Mouse (Mus musculus) spleen, postnatal 14 days (tissue): ENCODE data around the gene Mfap3l.
"Not testable (repeated sequence)": the region's sequence is repeated elsewhere in the genome, so short reads cannot be mapped to it uniquely, and the experiment has no call there.

Source experiments
- DNase-seq, 2 experiments: peaks; one replicate each; pipeline ENCODE4 v3.0.0; 2021 to 2022; ENCODE audit warnings: low spot score in 2 of 2

The Mfap3l gene

DNA sequence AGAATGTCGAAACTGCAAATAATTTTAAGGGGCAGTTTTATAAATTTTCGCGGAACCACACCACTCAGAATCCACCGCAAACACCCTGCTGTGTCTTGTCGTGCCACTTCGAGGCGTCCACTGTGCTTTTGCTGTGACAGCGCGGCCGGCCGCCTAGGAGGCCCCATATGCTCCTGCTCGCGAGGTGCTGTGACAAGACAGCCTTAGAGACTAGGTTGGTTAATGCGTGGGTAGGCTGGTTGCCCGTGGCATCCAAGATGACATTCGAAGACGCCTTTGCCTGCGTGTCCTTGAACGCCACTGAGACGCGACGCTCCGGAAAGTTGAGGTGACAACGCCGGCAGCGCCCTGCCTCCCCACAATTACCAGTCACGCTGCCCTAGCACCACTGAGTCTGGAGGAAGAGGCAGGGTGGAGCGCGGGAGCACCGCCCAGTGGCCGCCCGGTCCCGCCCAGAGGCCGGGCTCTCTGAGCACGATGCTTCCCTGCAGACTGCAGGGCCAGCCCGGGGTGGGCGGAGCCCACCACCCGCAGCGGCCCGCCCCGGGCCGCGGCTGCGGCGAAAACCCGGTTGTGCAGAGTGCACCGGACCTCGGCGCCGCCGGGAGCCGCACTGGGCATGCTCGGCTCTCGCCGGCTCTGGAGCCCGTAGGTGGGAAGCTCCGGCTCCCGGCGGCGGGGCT is at the start of gene Mfap3l:
Mfap3l (plus strand) TSS at position 578 of the 683 bp plus-strand sequence.
- DNase-seq = peak; percentile 35 to 46

GRCm38 (mm10) chr8:60583369-60583768 is 49.3 kb upstream of the Mfap3l start:
- DNase-seq = no peak

DNA sequence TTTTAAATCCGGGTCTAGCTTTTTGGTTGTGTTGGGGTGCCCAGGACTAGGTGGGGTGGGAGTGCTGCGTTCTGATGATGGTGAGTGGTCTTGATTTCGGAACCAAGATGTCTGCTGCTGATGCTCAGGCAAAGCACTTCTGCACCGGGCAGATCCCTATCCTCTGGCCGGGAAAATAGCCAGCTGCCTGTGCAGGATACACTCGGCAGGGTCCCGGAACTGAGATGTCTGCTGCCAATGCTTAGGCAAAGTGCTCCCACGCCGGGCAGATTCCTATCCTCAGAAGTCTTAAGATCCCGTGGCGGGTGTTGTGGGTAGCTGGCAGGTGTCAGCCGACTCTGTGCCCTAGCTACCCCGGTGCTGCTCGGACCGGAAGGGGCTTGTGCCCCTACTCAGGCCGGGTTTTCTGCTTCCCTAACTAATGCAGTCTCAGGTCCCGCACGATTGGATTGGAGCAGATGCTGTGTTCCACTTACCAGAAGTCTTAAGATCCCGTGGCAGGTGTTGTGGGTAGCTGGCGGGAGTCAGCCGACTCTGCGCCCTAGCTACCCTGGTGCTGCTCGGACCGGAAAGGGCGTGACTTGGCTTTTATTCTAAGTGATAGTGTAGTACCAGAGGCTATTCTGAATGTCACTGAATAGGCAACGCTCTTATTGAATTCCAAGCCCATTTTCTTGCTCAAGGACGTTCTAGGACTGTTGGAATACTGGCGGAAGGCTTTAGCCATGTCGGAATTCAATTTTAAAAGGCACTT is 41.1 kb upstream of the Mfap3l start:
- not testable (repeated sequence) for DNase-seq

DNA sequence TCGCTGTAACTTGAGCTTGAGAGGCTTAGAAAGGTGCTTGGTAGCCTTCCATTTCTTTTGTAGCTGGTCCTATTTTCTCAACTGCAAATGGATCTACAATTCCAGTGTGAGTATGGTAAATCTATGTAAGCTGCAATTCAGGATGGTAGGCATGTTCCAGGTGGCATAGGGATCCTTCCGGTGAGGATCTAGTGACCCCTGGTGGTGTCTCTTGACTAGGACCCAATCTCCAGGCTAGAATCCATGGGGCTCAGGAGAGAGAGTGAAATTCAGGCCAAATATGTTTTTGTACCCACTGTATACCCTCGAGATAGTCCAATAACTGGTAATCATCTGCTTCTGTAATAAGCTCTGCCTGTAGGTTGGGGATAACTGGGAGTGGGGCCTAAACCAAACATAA is 37.9 kb upstream of the Mfap3l start:
- DNase-seq = no peak

DNA sequence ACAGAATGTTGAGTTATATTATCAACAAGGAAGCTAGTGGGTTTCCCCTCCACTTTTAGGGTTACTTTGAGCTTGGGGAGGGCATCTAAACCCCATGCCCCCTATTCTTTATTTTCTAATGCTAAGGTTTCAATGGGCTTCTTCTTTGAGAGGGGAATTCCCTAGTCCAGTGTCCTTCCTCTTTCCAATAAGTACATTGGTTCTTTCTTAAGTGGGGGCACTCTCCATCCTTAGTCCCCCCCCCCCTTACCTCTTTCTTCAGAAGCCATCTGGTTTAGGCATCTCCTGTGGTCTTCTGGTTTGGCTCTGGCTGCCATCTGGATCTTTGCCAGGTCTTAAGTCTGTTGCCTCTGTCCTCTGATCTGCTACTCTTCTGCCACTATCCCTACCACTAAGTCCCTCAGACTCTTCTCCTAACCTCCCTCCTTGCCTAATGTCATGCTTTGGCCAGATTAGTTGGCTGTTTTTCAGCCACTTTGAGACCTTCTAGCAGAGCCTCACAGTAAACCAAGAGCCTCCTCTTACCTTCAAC is 21.0 kb upstream of the Mfap3l start:
- DNase-seq = no peak

DNA sequence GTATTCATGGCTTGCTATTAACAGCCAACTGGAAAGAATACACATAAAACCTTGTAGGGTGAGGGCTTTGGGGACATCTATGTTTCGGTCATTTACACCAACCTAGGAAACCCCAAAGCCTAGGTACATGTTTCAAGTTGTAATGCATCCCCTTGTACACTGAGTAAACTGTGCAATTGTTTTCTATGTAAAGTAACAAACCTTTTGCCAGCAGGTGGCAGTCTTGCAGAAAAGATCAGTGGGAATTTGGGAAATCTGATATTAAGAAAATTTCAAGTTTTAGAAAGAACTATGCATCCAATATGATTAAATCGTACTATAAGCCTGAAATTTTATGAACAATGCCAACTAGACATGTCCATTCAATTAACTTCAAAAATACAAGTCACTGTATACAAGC is 15.7 kb upstream of the Mfap3l start:
- DNase-seq = no peak

DNA sequence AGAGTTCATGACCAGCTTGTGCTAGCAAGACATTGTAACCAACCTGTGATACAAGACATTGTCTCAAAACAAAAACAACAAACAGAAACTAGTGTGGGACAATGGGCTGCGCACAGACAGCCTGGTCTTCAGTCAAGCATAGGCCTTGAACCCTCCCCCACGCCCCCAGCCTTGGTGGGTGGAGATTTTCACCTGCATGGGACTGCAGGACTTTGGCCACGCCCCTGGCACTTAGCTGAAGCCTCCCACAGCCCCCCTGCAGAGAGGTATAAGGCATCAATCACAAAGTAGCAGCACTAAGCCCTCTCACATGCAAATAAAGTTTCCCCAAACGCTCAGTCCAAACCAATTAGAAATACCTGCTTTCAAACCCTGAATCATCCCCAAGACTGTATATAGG is 11.1 kb upstream of the Mfap3l start:
- DNase-seq = no peak

GRCm38 (mm10) chr8:60622056-60622455 is 10.6 kb upstream of the Mfap3l start:
- DNase-seq = no peak

DNA sequence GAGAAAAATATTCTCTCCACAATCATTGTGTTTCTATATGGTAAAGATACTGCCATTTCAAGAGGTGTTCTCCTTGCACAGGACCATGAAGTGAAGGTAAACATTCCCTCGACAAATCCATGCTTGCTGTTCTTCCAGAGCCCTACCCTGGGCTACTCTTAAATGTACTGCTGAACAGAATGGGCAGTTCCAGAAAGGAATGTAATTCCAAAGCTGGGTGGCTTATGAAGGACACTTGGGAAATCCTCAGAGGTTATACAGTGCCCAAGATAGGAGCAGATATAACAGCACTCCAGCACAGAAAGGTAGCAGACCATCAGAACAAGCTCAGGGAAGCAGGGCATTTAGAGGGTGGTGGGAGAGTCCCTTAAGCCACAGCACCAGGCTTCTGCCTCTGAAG is 9.2 kb upstream of the Mfap3l start:
- DNase-seq = no peak

- DNase-seq = no peak
Measured at GRCm38 (mm10) chr8:60624722-60625121, 7.9 kb upstream of the Mfap3l start.

GRCm38 (mm10) chr8:60627937-60628336 is 4.7 kb upstream of the Mfap3l start:
- DNase-seq = no peak

DNA sequence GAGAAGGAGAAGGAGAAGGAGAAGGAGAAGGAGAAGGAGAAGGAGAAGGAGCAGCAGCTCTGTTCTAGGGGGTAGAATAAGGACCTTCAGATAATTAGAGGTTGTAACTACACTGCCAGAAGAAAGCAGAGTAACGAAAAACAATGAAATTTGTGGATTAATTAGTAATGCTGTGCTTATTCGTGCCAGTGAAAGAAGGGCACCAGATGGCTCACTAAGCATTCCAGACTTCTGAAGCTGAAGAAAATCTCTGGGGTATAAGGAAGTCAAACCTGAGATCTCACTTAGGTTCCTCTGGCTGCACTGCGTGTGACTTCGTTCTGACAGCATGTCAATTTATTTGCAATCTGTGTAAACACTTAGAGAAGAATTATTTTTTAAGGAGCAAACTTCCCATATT is 3.6 kb upstream of the Mfap3l start:
- no peak for DNase-seq

- no peak for DNase-seq
Measured at GRCm38 (mm10) chr8:60631504-60631934, 1.1 kb upstream of the Mfap3l start.

- DNase-seq = no peak
Measured at GRCm38 (mm10) chr8:60632933-60633655, 467 bp downstream of the Mfap3l start.

- no peak for DNase-seq
Measured at GRCm38 (mm10) chr8:60634921-60635320, 2.3 kb downstream of the Mfap3l start.

DNA sequence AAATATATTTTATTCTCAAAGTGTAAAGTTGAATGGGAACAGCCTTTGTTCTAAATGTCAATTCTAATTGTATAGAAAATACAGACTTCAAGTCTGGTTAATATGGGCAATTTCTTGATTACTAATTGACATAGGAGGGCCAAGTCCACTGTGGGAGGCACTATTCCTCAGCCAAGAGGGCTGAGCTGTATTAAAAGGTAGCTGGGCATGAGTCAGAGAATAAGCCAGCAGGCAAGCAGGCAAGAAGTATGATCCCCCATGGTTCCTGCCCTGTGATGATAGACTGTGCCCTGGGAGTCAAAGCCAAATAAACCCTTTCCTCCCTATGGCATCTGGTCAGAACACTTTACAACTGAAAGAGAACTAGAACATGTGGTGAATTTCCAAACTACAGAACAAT is 3.2 kb downstream of the Mfap3l start:
- no peak for DNase-seq

DNA sequence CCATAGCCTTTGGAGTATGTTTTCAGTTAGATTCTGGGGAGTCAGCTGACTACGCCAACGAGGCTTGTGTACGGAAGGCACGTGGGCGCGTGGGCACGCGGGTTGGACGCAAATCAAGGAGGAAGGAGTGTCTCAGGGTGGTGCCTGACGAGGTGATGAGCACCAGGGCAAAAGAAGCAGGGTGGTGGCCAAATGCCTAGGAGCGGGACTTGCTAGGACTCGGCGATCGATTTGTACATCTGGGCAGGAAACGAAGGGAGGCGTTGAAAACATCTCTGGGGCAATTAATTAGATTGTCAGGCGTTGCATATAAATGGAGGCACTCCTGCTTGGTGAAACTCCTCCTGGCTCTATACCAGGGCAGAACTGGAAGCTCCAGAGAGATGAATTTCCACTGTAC is 7.4 kb downstream of the Mfap3l start:
- DNase-seq = no peak

- DNase-seq = no peak
Measured at GRCm38 (mm10) chr8:60643416-60644020, 10.9 kb downstream of the Mfap3l start.

DNA sequence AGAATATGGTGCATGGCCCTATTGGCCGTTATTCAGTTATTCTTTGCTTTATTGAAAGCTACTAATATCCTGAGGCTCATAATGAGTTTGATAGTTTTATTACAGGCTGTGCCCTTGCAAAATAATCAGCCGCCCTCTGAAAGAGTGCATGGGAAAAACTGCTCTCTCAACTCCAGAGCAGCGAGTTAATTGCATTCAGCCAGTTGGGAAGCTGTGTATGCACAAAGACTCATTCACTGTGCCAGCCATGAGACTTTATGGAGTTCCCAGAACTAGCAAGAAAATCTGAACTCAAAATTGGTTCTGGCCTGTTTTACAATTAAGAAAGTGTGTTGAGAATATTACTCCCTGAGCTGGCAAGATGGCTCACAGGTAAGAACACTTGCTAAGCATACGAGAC is 12.5 kb downstream of the Mfap3l start:
- no peak for DNase-seq

- DNase-seq = no peak
Measured at GRCm38 (mm10) chr8:60645911-60646310, 13.3 kb downstream of the Mfap3l start.

GRCm38 (mm10) chr8:60647291-60647690 is 14.7 kb downstream of the Mfap3l start:
- no peak for DNase-seq

- DNase-seq = no peak
Measured at GRCm38 (mm10) chr8:60649081-60649480, 16.5 kb downstream of the Mfap3l start.
